Comparison of ENCODE assay signal across 9 mouse cellular contexts in the genomic region with DNA sequence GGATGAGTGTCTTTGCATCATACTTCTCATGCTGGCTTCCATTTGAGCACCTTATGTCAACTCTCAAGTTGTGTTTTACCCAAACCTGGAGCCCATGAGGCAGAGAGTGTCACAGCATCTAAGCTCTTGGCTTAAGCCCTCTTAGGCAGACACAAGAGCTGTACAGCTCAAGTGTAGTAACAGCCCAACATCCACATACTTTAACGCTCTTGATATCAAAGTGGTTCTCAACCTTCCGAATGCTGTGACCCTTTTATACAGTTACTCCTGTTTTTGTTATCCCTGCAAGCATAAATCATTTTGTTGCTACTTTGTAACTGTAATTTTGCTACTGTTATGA.
DNase-seq lines count a peak whose midpoint lies in the region; ATAC-seq and TF ChIP-seq lines count a peak whose summit lies in the region.
"Had no signal": no experiment of that assay in that cellular context is flagged by ENCODE, and none has a peak within 500 bp of the region (broad histone marks: within the 10 kb centered on the region; RNA-seq: fewer than 3 reads in every experiment).

No protein-coding gene starts in this region.

- no peaks in the 10 kb centered on the region for H3K27me3 ChIP-seq in heart, embryonic 15.5 days
- no peaks in the 10 kb centered on the region for H3K27me3 ChIP-seq in liver, embryonic 12.5 days (replicated peaks)
- H3K27me3 ChIP-seq in limb, embryonic 10.5 days (ENCODE audit: low read depth, poor library complexity, severe bottlenecking), result no peaks in the 10 kb centered on the region
- H3K27me3 ChIP-seq in liver, postnatal 0 days (ENCODE audit: insufficient read depth, low read length), result no peaks in the 10 kb centered on the region

- no peak overlapping the region for H3K9ac ChIP-seq in heart, embryonic 15.5 days
- 0 out of 2 replicates have a peak overlapping the region, but pooled peaks have one; percentile 60 for H3K9ac ChIP-seq in liver, embryonic 12.5 days
- no peak overlapping the region for H3K9ac ChIP-seq in liver, postnatal 0 days (replicated peaks)

- no peak overlapping the region for H3K4me2 ChIP-seq in heart, embryonic 15.5 days
- no peak overlapping the region for H3K4me2 ChIP-seq in liver, embryonic 12.5 days
- no peak overlapping the region for H3K4me2 ChIP-seq in liver, postnatal 0 days (ENCODE audit: low read depth, low read length)

- H3K4me1 ChIP-seq in heart, embryonic 15.5 days (replicated peaks), result peaks cover 68% of the 10 kb centered on the region
- H3K4me1 ChIP-seq in liver, embryonic 12.5 days, result peaks cover 77% of the 10 kb centered on the region
- H3K4me1 ChIP-seq in limb, embryonic 10.5 days, result peaks cover 18% of the 10 kb centered on the region
- peaks cover 19% of the 10 kb centered on the region for H3K4me1 ChIP-seq in liver, postnatal 0 days (ENCODE audit: insufficient read depth)

- peak overlapping the region; percentile 75 for H3K27ac ChIP-seq in heart, embryonic 15.5 days
- peak overlapping the region; percentile 96; the same call in 1 of the 2 replicates for H3K27ac ChIP-seq in liver, embryonic 12.5 days
- 0 out of 2 replicates have a peak overlapping the region, but pooled peaks have one; percentile 11 for H3K27ac ChIP-seq in limb, embryonic 10.5 days
- 0 out of 2 replicates have a peak overlapping the region, but pooled peaks have one; percentile 16 for H3K27ac ChIP-seq in liver, postnatal 0 days (ENCODE audit: low read depth)

- no peak overlapping the region for H3K4me3 ChIP-seq in heart, embryonic 15.5 days
- no peak overlapping the region for H3K4me3 ChIP-seq in liver, embryonic 12.5 days
- H3K4me3 ChIP-seq in limb, embryonic 10.5 days, result no peak overlapping the region
- H3K4me3 ChIP-seq in liver, postnatal 0 days (ENCODE audit: low read depth, low read length), result no peak overlapping the region
- H3K4me3 ChIP-seq: midbrain, embryonic 10.5 days had no signal

- no peak for ATAC-seq in heart, embryonic 15.5 days (replicated peaks; ENCODE audit: insufficient number of reproducible peaks, insufficient read depth, low FRiP score, low read depth)
- ATAC-seq in liver, embryonic 12.5 days, result no peak
- ATAC-seq in liver, postnatal 0 days, result no peak

- WGBS in heart, embryonic 15.5 days, result 67% methylated on average over 2 of the region's 2 CpGs
- 91% methylated on average over 2 of the region's 2 CpGs for WGBS in liver, embryonic 12.5 days (ENCODE audit: insufficient replicate concordance)
- WGBS in limb, embryonic 10.5 days, result 96% methylated on average over 2 of the region's 2 CpGs
- WGBS in liver, postnatal 0 days (ENCODE audit: insufficient replicate concordance), result 84% methylated on average over 2 of the region's 2 CpGs

- TF ChIP-seq CTCF in liver, postnatal 0 days (IDR thresholded peaks at IDR 0.05; ENCODE audit: low read depth), result no peak

- no peaks in the 10 kb centered on the region for H3K9me3 ChIP-seq in heart, embryonic 15.5 days (replicated peaks)
- no peaks in the 10 kb centered on the region for H3K9me3 ChIP-seq in liver, embryonic 12.5 days (replicated peaks)
- no peaks in the 10 kb centered on the region for H3K9me3 ChIP-seq in limb, embryonic 10.5 days (replicated peaks)
- no peaks in the 10 kb centered on the region for H3K9me3 ChIP-seq in liver, postnatal 0 days (ENCODE audit: low read length)
- H3K9me3 ChIP-seq: midbrain, embryonic 10.5 days had no signal

- DNase-seq in heart, adult 11 months, result no peak
- DNase-seq in liver, result no peak
- no peak for DNase-seq in limb, embryonic 10.5 days (ENCODE audit: low spot score)
- DNase-seq in liver, postnatal 0 days, result no peak
- DNase-seq in thymus, adult 18-20 months, result no peak
- DNase-seq: cerebellum, adult 18-20 months had no signal

- TF ChIP-seq EP300 in liver, postnatal 0 days (IDR thresholded peaks at IDR 0.05; ENCODE audit: low read depth), result no peak

- H3K36me3 ChIP-seq in heart, embryonic 15.5 days, result no peaks in the 10 kb centered on the region
- H3K36me3 ChIP-seq in liver, embryonic 12.5 days, result no peaks in the 10 kb centered on the region; the same call in 1 of the 2 replicates
- H3K36me3 ChIP-seq in limb, embryonic 10.5 days, result no peaks in the 10 kb centered on the region
- no peaks in the 10 kb centered on the region; the same call in 1 of the 2 replicates for H3K36me3 ChIP-seq in liver, postnatal 0 days (replicated peaks; ENCODE audit: insufficient read depth, low read length)
- H3K36me3 ChIP-seq: midbrain, embryonic 10.5 days had no signal

Comparison
In these comparisons a context has a peak if more than half of its experiments do, and no peak if none do; other contexts are left out.
1. H3K27ac ChIP-seq: peak in every context shown above with its lines; median percentile 96 in liver, embryonic 12.5 days; 75 in heart, embryonic 15.5 days; 16 in liver, postnatal 0 days; 11 in limb, embryonic 10.5 days.